Mouse (Mus musculus): ENCODE measurements around the gene Vps51. TPM values are rescaled to one million over a fixed set of nuclear protein-coding genes. Genes with fewer than 3 reads are reported as not detected.

The Vps51 gene
- total and polyA plus RNA-seq, 2 experiments from 2014 or later, result 93.7 to 96.8 TPM

DNA sequence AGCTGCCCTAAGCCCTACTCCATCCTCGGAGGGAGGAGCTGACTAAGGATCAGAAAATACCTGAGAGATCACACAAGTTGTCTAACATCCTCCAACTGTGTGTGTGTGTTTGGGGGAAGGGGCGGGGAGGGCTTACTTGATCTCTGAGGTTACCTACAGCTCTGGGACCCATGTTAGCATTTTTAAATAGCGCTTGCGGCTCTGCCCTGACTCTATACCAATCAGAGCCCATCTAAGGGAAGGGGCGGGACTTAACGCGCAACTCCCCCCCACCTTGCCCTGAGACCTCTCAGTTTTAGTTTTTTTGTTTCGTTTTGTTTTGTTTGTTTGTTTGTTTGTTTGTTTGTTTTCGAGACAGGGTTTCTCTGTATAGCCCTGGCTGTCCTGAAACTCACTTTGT is 47.6 kb downstream of the Vps51 start:
- no peak overlapping the region for H3K9ac ChIP-seq
- WGBS, result 81% methylated on average over 9 of the region's 9 CpGs
- no peaks in the 10 kb centered on the region for H3K27me3 ChIP-seq (ENCODE audit: insufficient read depth, low read length)
- H3K4me2 ChIP-seq (ENCODE audit: low read depth), result no peak overlapping the region
- no peak overlapping the region for H3K27ac ChIP-seq (ENCODE audit: low read depth, low read length)
- no peak for TF ChIP-seq CTCF (IDR thresholded peaks at IDR 0.05; ENCODE audit: low read depth)
- H3K36me3 ChIP-seq (ENCODE audit: insufficient read depth), result no peaks in the 10 kb centered on the region
- H3K9me3 ChIP-seq (ENCODE audit: low read length), result no peaks in the 10 kb centered on the region
- DNase-seq (no peak), ATAC-seq (no peak)
- H3K4me1 ChIP-seq (ENCODE audit: insufficient read depth), result no peaks in the 10 kb centered on the region
- H3K4me3 ChIP-seq (ENCODE audit: low read depth, low read length), result no peak overlapping the region

DNA sequence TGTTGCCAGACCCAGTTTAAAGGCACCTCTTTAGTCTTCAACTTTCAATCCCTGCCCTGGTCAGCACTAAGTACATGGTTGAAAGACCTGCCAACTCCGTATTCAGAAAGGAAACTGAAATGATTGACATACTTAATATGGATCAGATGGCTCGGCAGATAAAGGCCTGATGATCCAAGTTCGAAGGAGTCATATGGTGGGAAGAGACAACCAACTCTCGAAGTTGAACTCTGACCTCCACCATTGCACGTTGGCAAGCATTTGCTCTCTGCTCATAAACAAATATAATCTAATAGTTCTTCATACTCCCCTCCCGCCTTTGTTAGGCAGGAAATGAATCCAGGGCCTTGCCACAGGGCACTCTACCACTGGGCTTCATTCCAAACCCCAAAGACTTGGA is 48.0 kb downstream of the Vps51 start:
- H3K27me3 ChIP-seq (ENCODE audit: insufficient read depth, low read length), result no peaks in the 10 kb centered on the region

DNA sequence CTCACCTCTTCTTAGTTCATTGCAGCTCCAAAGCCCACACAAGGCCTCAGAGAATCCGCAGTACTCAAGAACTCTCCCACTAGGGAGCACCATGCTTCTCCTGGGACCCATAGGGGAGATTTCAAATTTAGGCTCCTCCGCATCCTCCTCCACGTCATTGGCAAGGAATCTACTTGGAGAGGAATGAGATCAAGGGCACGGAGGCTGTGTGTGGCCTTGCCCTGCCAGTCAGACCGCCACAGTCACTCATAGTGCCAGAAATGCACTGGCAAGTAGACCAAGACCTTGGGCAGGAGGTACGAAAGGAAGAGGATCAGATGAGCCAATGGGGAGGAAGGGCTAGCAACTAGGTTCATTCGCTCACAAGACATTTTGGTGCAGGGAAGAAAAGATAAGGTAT is 53.1 kb downstream of the Vps51 start:
- H3K27me3 ChIP-seq (ENCODE audit: insufficient read depth, low read length), result no peaks in the 10 kb centered on the region
- DNase-seq (no peak), ATAC-seq (no peak)
- H3K36me3 ChIP-seq (ENCODE audit: insufficient read depth), result no peaks in the 10 kb centered on the region
- H3K27ac ChIP-seq (ENCODE audit: low read depth, low read length), result no peak overlapping the region
- H3K4me3 ChIP-seq (ENCODE audit: low read depth, low read length), result no peak overlapping the region
- H3K4me2 ChIP-seq (ENCODE audit: low read depth), result no peak overlapping the region
- WGBS, result 83% methylated on average over 7 of the region's 7 CpGs
- no peak overlapping the region for H3K9ac ChIP-seq
- H3K4me1 ChIP-seq (ENCODE audit: insufficient read depth), result no peaks in the 10 kb centered on the region
- no peak for TF ChIP-seq CTCF (IDR thresholded peaks at IDR 0.05; ENCODE audit: low read depth)
- H3K9me3 ChIP-seq (ENCODE audit: low read length), result no peaks in the 10 kb centered on the region

More for the DNA sequence above, 48.0 kb downstream of the Vps51 start:
- no peak overlapping the region for H3K4me3 ChIP-seq (ENCODE audit: low read depth, low read length)
- no peak for TF ChIP-seq CTCF (IDR thresholded peaks at IDR 0.05; ENCODE audit: low read depth)
- H3K9me3 ChIP-seq (ENCODE audit: low read length), result no peaks in the 10 kb centered on the region
- no peak for DNase-seq
- H3K9ac ChIP-seq, result no peak overlapping the region
- H3K4me2 ChIP-seq (ENCODE audit: low read depth), result no peak overlapping the region
- H3K4me1 ChIP-seq (ENCODE audit: insufficient read depth), result no peaks in the 10 kb centered on the region
- WGBS, result 81% methylated on average over 6 of the region's 6 CpGs
- H3K27ac ChIP-seq (ENCODE audit: low read depth, low read length), result no peak overlapping the region
- no peaks in the 10 kb centered on the region for H3K36me3 ChIP-seq (ENCODE audit: insufficient read depth)
- no peak for ATAC-seq

DNA sequence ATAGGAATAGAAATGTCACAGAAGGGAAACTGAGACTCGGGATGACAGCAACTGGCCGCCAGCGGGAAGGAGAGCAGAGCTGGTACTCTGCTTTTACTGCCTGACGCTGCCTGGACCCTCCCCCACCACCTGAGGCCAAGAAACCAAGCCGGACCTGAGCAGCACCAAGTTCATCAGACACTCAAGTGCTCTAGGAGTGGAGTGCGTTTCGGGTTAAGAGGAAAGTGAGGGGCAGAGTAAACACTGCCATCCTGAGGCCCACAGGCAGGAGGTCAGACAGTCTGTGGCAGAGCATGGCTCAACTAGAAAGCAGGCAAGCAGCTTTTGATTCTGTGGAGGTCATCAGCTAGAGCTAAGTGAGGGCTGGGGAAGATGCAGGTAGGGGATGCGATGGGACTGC is 54.0 kb downstream of the Vps51 start:
- Histone ChIP-seq H3K27ac (ENCODE audit: low read depth, low read length) (no peak overlapping the region), H3K4me1 (ENCODE audit: insufficient read depth) (no peaks in the 10 kb centered on the region), H3K4me3 (ENCODE audit: low read depth, low read length) (no peak overlapping the region), H3K9ac (no peak overlapping the region), H3K4me2 (ENCODE audit: low read depth) (no peak overlapping the region), H3K9me3 (ENCODE audit: low read length) (no peaks in the 10 kb centered on the region), H3K27me3 (ENCODE audit: insufficient read depth, low read length) (no peaks in the 10 kb centered on the region), H3K36me3 (ENCODE audit: insufficient read depth) (no peaks in the 10 kb centered on the region)
- ATAC-seq (no peak), DNase-seq (no peak)
- WGBS, result 72% methylated on average over 8 of the region's 8 CpGs
- TF ChIP-seq CTCF (IDR thresholded peaks at IDR 0.05; ENCODE audit: low read depth), result no peak

DNA sequence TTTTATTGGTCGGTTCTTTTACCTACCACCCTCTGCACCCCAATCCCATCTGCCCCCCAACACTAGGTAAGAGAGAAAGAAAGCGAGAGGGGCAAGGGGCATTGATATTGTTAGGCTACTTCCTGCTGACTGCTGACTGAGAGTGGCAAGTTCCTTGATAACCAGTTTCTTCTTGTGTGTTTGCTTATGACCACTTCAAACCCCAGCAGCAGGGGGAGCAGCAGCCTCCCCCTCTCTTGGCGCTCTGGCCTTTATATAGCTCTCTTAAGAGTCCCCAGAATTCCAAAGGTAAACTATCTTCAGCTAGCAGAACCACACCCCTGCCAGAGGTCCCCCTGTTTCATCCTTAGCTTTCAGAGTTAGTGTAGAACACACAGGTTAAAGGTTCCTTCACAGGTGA is 56.8 kb downstream of the Vps51 start:
- no peak for TF ChIP-seq CTCF (IDR thresholded peaks at IDR 0.05; ENCODE audit: low read depth)
- no peak for ATAC-seq
- H3K9ac ChIP-seq, result no peak overlapping the region
- no peak for DNase-seq
- no peak overlapping the region for H3K4me3 ChIP-seq (ENCODE audit: low read depth, low read length)
- no peaks in the 10 kb centered on the region for H3K36me3 ChIP-seq (ENCODE audit: insufficient read depth)
- H3K4me2 ChIP-seq (ENCODE audit: low read depth), result no peak overlapping the region
- H3K4me1 ChIP-seq (ENCODE audit: insufficient read depth), result no peaks in the 10 kb centered on the region; the same call in 1 of the 2 replicates
- no peaks in the 10 kb centered on the region for H3K9me3 ChIP-seq (ENCODE audit: low read length)
- H3K27me3 ChIP-seq (ENCODE audit: insufficient read depth, low read length), result no peaks in the 10 kb centered on the region; the same call in 1 of the 2 replicates
- 54% methylated on average over 3 of the region's 3 CpGs for WGBS
- H3K27ac ChIP-seq (ENCODE audit: low read depth, low read length), result no peak overlapping the region

DNA sequence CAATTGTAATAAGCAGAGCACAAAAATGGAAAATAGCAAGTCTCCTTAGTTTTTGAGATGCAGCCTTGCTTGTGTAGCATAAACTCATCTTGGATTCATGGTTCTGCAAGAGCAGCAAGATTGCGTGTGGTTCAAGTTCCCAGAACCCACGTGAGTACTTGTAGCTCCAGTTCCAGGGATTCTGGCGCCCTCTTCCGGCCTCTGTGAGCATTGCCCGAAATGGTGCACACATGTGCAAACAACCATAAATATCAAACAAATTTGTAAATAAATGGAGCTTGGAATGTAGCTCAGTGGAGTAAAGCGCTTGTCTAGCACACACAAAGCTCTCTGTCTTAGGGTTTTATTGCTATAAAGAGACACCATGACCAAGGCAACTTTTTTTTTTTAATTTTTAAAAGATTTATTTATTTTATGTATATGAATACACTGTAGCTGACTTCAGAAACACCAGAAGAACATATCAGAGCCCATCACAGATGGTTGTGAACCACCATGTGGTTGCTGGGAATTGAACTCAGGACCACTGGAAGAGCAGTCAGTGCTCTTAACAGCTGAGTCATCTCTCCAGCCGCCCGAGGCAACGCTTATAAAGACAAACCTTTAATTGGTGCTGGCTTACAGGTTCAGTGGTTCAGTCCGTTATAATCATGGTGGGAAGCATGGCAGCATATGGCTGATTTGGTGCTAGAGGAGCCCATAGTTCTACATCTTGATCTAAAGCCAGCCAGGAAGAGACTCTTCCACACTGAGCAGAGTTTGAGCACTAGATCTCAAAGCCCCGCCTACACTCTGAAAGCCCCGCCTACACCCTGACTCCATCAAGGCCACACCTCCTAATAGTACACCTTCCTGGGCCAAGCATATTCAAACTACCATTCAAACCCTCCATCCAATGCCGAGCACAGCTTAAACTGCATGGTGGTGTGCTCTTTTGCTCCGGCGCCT is 58.6 kb downstream of the Vps51 start:
- TF ChIP-seq CTCF (IDR thresholded peaks at IDR 0.05; ENCODE audit: low read depth), result peak; percentile 87
- no peaks in the 10 kb centered on the region; the same call in 1 of the 2 replicates for H3K27me3 ChIP-seq (ENCODE audit: insufficient read depth, low read length)
- 29% methylated on average over 15 of the region's 15 CpGs for WGBS
- ATAC-seq (peak; percentile 68; the same call in 1 of the 2 replicates), DNase-seq (peak; percentile 88)
- H3K9me3 ChIP-seq (ENCODE audit: low read length), result no peaks in the 10 kb centered on the region
- H3K4me3 ChIP-seq (ENCODE audit: low read depth, low read length), result no peak overlapping the region
- no peak overlapping the region; the same call in 1 of the 2 replicates for H3K9ac ChIP-seq
- no peak overlapping the region for H3K4me2 ChIP-seq (ENCODE audit: low read depth)
- no peaks in the 10 kb centered on the region; the same call in 1 of the 2 replicates for H3K4me1 ChIP-seq (ENCODE audit: insufficient read depth)
- no peaks in the 10 kb centered on the region for H3K36me3 ChIP-seq (ENCODE audit: insufficient read depth)
- H3K27ac ChIP-seq (ENCODE audit: low read depth, low read length), result no peak overlapping the region

Small RNA genes within 50 kb of the gene (microRNA-seq; reads per million reads assigned to microRNA genes)
- gene Mir6988, result 1.1 to 1.9 reads per million in 2 experiments

Other genes starting within 250 kb of the Vps51 start
- 8.5 and 13.3 TPM in 2 replicates for gene Frmd8, start 202.0 kb downstream of the Vps51 start, total RNA-seq (2014; rRNA removed)
- gene Frmd8, start 202.0 kb downstream of the Vps51 start, polyA plus RNA-seq (2015; fragmentation: Nextera tagmentation; extraction: Ambion mirVana), result 9.0 and 10.3 TPM in 2 replicates
- gene Slc25a45, start 199.4 kb downstream of the Vps51 start, total RNA-seq (2014; rRNA removed), result 2.2 and 2.6 TPM in 2 replicates
- gene Slc25a45, start 199.4 kb downstream of the Vps51 start, polyA plus RNA-seq (2015; fragmentation: Nextera tagmentation; extraction: Ambion mirVana), result 2.0 and 2.9 TPM in 2 replicates
- gene Tigd3, start 183.1 kb downstream of the Vps51 start, total RNA-seq (2014; rRNA removed), result 9.9 and 14.2 TPM in 2 replicates
- gene Tigd3, start 183.1 kb downstream of the Vps51 start, polyA plus RNA-seq (2015; fragmentation: Nextera tagmentation; extraction: Ambion mirVana), result 8.6 and 10.2 TPM in 2 replicates
- gene Dpf2, start 164.2 kb downstream of the Vps51 start, total RNA-seq (2014; rRNA removed), result 52.8 and 64.5 TPM in 2 replicates
- 56.8 and 60.1 TPM in 2 replicates for gene Dpf2, start 164.2 kb downstream of the Vps51 start, polyA plus RNA-seq (2015; fragmentation: Nextera tagmentation; extraction: Ambion mirVana)
- 13.3 and 18.4 TPM in 2 replicates for gene Cdc42ep2, start 152.4 kb downstream of the Vps51 start, total RNA-seq (2014; rRNA removed)
- 13.5 and 15.6 TPM in 2 replicates for gene Cdc42ep2, start 152.4 kb downstream of the Vps51 start, polyA plus RNA-seq (2015; fragmentation: Nextera tagmentation; extraction: Ambion mirVana)
- 12.4 and 18.1 TPM in 2 replicates for gene Pola2, start 113.0 kb downstream of the Vps51 start, total RNA-seq (2014; rRNA removed)
- gene Pola2, start 113.0 kb downstream of the Vps51 start, polyA plus RNA-seq (2015; fragmentation: Nextera tagmentation; extraction: Ambion mirVana), result 13.7 and 15.3 TPM in 2 replicates
- not detected in 2 replicates for gene Slc22a20, start 91.1 kb downstream of the Vps51 start, total RNA-seq (2014; rRNA removed)
- gene Slc22a20, start 91.1 kb downstream of the Vps51 start, polyA plus RNA-seq (2015; fragmentation: Nextera tagmentation; extraction: Ambion mirVana), result not detected in 2 replicates
- gene Capn1, start 61.3 kb downstream of the Vps51 start, total RNA-seq (2014; rRNA removed), result 5.5 and 7.7 TPM in 2 replicates
- gene Capn1, start 61.3 kb downstream of the Vps51 start, polyA plus RNA-seq (2015; fragmentation: Nextera tagmentation; extraction: Ambion mirVana), result 3.0 and 3.3 TPM in 2 replicates
- gene Syvn1, start 30.7 kb downstream of the Vps51 start, total RNA-seq (2014; rRNA removed), result 15.8 and 23.7 TPM in 2 replicates
- gene Syvn1, start 30.7 kb downstream of the Vps51 start, polyA plus RNA-seq (2015; fragmentation: Nextera tagmentation; extraction: Ambion mirVana), result 24.7 and 27.7 TPM in 2 replicates
- gene Mrpl49, start 19.4 kb downstream of the Vps51 start, total RNA-seq (2014; rRNA removed), result 47.1 and 50.8 TPM in 2 replicates
- 54.4 and 55.7 TPM in 2 replicates for gene Mrpl49, start 19.4 kb downstream of the Vps51 start, polyA plus RNA-seq (2015; fragmentation: Nextera tagmentation; extraction: Ambion mirVana)
- 1,002 and 1,178 TPM in 2 replicates for gene Fau, start 19.4 kb downstream of the Vps51 start, total RNA-seq (2014; rRNA removed)
- 610 and 775 TPM in 2 replicates for gene Fau, start 19.4 kb downstream of the Vps51 start, polyA plus RNA-seq (2015; fragmentation: Nextera tagmentation; extraction: Ambion mirVana)
- gene Znhit2, start 16.0 kb downstream of the Vps51 start, total RNA-seq (2014; rRNA removed), result 42.5 and 50.8 TPM in 2 replicates
- 46.1 and 47.1 TPM in 2 replicates for gene Znhit2, start 16.0 kb downstream of the Vps51 start, polyA plus RNA-seq (2015; fragmentation: Nextera tagmentation; extraction: Ambion mirVana)
- 70.6 and 79.6 TPM in 2 replicates for gene Tm7sf2, start 8.9 kb downstream of the Vps51 start, total RNA-seq (2014; rRNA removed)
- 37.1 and 43.3 TPM in 2 replicates for gene Tm7sf2, start 8.9 kb downstream of the Vps51 start, polyA plus RNA-seq (2015; fragmentation: Nextera tagmentation; extraction: Ambion mirVana)
- gene Tmem262, start 2.8 kb upstream of the Vps51 start, total RNA-seq (2014; rRNA removed), result not detected in 2 replicates
- gene Tmem262, start 2.8 kb upstream of the Vps51 start, polyA plus RNA-seq (2015; fragmentation: Nextera tagmentation; extraction: Ambion mirVana), result not detected in 2 replicates
- 0.69 TPM in 1 of 2 replicates, not detected in the other for gene Gm28374, start 5.0 kb upstream of the Vps51 start, total RNA-seq (2014; rRNA removed)
- gene Gm28374, start 5.0 kb upstream of the Vps51 start, polyA plus RNA-seq (2015; fragmentation: Nextera tagmentation; extraction: Ambion mirVana), result 0.57 and 0.68 TPM in 2 replicates
- gene Zfpl1, start 7.7 kb upstream of the Vps51 start, total RNA-seq (2014; rRNA removed), result 63.4 and 63.9 TPM in 2 replicates
- 100 and 114 TPM in 2 replicates for gene Zfpl1, start 7.7 kb upstream of the Vps51 start, polyA plus RNA-seq (2015; fragmentation: Nextera tagmentation; extraction: Ambion mirVana)
- gene Cdca5, start 7.8 kb upstream of the Vps51 start, total RNA-seq (2014; rRNA removed), result 2.2 and 3.0 TPM in 2 replicates
- 4.7 TPM in 2 replicates for gene Cdca5, start 7.8 kb upstream of the Vps51 start, polyA plus RNA-seq (2015; fragmentation: Nextera tagmentation; extraction: Ambion mirVana)
- not detected in 2 replicates for gene AC131692.1, start 17.2 kb upstream of the Vps51 start, total RNA-seq (2014; rRNA removed)
- not detected in 2 replicates for gene AC131692.1, start 17.2 kb upstream of the Vps51 start, polyA plus RNA-seq (2015; fragmentation: Nextera tagmentation; extraction: Ambion mirVana)
- gene Naaladl1, start 28.6 kb upstream of the Vps51 start, total RNA-seq (2014; rRNA removed), result 0.14 and 0.15 TPM in 2 replicates
- 0.39 and 0.51 TPM in 2 replicates for gene Naaladl1, start 28.6 kb upstream of the Vps51 start, polyA plus RNA-seq (2015; fragmentation: Nextera tagmentation; extraction: Ambion mirVana)
- gene Sac3d1, start 41.4 kb upstream of the Vps51 start, total RNA-seq (2014; rRNA removed), result 44.8 and 67.7 TPM in 2 replicates
- gene Sac3d1, start 41.4 kb upstream of the Vps51 start, polyA plus RNA-seq (2015; fragmentation: Nextera tagmentation; extraction: Ambion mirVana), result 60.8 and 61.5 TPM in 2 replicates
- 46.1 and 57.0 TPM in 2 replicates for gene Snx15, start 51.1 kb upstream of the Vps51 start, total RNA-seq (2014; rRNA removed)
- gene Snx15, start 51.1 kb upstream of the Vps51 start, polyA plus RNA-seq (2015; fragmentation: Nextera tagmentation; extraction: Ambion mirVana), result 58.0 and 60.5 TPM in 2 replicates
- not detected in 2 replicates for gene Batf2, start 63.8 kb upstream of the Vps51 start, total RNA-seq (2014; rRNA removed)
- not detected in 2 replicates for gene Batf2, start 63.8 kb upstream of the Vps51 start, polyA plus RNA-seq (2015; fragmentation: Nextera tagmentation; extraction: Ambion mirVana)
- gene Arl2, start 64.3 kb upstream of the Vps51 start, total RNA-seq (2014; rRNA removed), result 60.6 and 63.8 TPM in 2 replicates
- gene Arl2, start 64.3 kb upstream of the Vps51 start, polyA plus RNA-seq (2015; fragmentation: Nextera tagmentation; extraction: Ambion mirVana), result 111 and 118 TPM in 2 replicates
- gene Majin, start 107.2 kb upstream of the Vps51 start, total RNA-seq (2014; rRNA removed), result not detected in 2 replicates
- not detected in 2 replicates for gene Majin, start 107.2 kb upstream of the Vps51 start, polyA plus RNA-seq (2015; fragmentation: Nextera tagmentation; extraction: Ambion mirVana)
- not detected in 2 replicates for gene Gpha2, start 149.1 kb upstream of the Vps51 start, total RNA-seq (2014; rRNA removed)
- gene Gpha2, start 149.1 kb upstream of the Vps51 start, polyA plus RNA-seq (2015; fragmentation: Nextera tagmentation; extraction: Ambion mirVana), result 0.50 TPM in 1 of 2 replicates, not detected in the other
- gene Ppp2r5b, start 158.6 kb upstream of the Vps51 start, total RNA-seq (2014; rRNA removed), result 196 and 203 TPM in 2 replicates
- 144 and 159 TPM in 2 replicates for gene Ppp2r5b, start 158.6 kb upstream of the Vps51 start, polyA plus RNA-seq (2015; fragmentation: Nextera tagmentation; extraction: Ambion mirVana)
- gene Atg2a, start 164.4 kb upstream of the Vps51 start, total RNA-seq (2014; rRNA removed), result 21.0 and 26.7 TPM in 2 replicates
- gene Atg2a, start 164.4 kb upstream of the Vps51 start, polyA plus RNA-seq (2015; fragmentation: Nextera tagmentation; extraction: Ambion mirVana), result 5.9 and 7.6 TPM in 2 replicates
- gene Ehd1, start 199.5 kb upstream of the Vps51 start, total RNA-seq (2014; rRNA removed), result 91.9 and 120 TPM in 2 replicates
- 69.9 and 75.4 TPM in 2 replicates for gene Ehd1, start 199.5 kb upstream of the Vps51 start, polyA plus RNA-seq (2015; fragmentation: Nextera tagmentation; extraction: Ambion mirVana)
- gene Cdc42bpg, start 229.2 kb upstream of the Vps51 start, total RNA-seq (2014; rRNA removed), result 3.1 and 4.7 TPM in 2 replicates
- 0.11 and 0.23 TPM in 2 replicates for gene Cdc42bpg, start 229.2 kb upstream of the Vps51 start, polyA plus RNA-seq (2015; fragmentation: Nextera tagmentation; extraction: Ambion mirVana)

All from forebrain, postnatal 0 days (tissue).